Comparison of ENCODE assay signal across 24 mouse cellular contexts in the genomic region with DNA sequence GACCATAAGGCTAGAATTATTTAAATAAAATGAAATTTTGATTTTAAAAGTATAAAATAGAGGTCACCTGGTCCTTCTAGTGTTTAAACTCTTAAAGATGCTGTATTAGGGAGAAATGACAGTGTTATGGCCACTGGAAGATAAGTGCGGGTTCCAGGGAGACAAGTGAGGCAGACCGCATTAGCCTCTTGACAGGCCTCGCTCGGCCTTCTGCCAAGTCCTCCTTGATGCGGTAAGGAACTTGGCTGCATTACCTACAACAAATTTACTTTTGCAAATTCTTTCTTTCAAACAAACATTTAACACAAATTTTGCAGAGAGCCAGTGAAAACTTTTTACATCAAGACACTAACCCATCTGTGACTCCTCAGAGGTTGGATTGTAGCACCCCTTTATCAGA. TPM values are rescaled to one million over a fixed set of nuclear protein-coding genes. Genes with fewer than 3 reads are reported as not detected.
"Had no signal": no experiment of that assay in that cellular context is flagged by ENCODE, and none has a peak within 500 bp of the region (broad histone marks: within the 10 kb centered on the region; RNA-seq: fewer than 3 reads in every experiment).

No protein-coding gene starts in this region.

- H3K9me3 ChIP-seq: heart, embryonic 12.5 days; hindbrain, embryonic 10.5 days; hindbrain, embryonic 12.5 days; intestine, embryonic 15.5 days; limb, embryonic 13.5 days; limb, embryonic 15.5 days; liver, embryonic 12.5 days had no signal

- H3K36me3 ChIP-seq: heart, embryonic 12.5 days; hindbrain, embryonic 10.5 days; hindbrain, embryonic 12.5 days; intestine, embryonic 15.5 days; limb, embryonic 13.5 days; limb, embryonic 15.5 days; liver, embryonic 12.5 days had no signal

- DNase-seq: gastrocnemius, adult 2 months; gastrocnemius, postnatal 10 days; gastrocnemius, postnatal 25 days; heart, adult 2 months; heart, postnatal 10 days; heart, postnatal 4 days; kidney, adult 18-20 months; kidney, adult 8-10 months; kidney, postnatal 10 days; kidney, postnatal 25 days; kidney, postnatal 4 days; layer of hippocampus, postnatal 36 days; left cerebral cortex, postnatal 4 days had no signal

- H3K4me1 ChIP-seq: heart, embryonic 12.5 days; hindbrain, embryonic 10.5 days; hindbrain, embryonic 12.5 days; intestine, embryonic 15.5 days; limb, embryonic 13.5 days; liver, embryonic 12.5 days had no signal

- H3K4me3 ChIP-seq: gastrocnemius, adult 2 months; heart, adult 2 months; heart, embryonic 12.5 days; hindbrain, embryonic 10.5 days; hindbrain, embryonic 12.5 days; intestine, embryonic 15.5 days; layer of hippocampus, adult 2 months; limb, embryonic 13.5 days; limb, embryonic 15.5 days; liver, embryonic 12.5 days had no signal

- H3K27me3 ChIP-seq: heart, embryonic 12.5 days; hindbrain, embryonic 12.5 days; intestine, embryonic 15.5 days; limb, embryonic 13.5 days; limb, embryonic 15.5 days; liver, embryonic 12.5 days had no signal

- H3K27ac ChIP-seq: gastrocnemius, adult 2 months; heart, adult 2 months; hindbrain, embryonic 10.5 days; hindbrain, embryonic 12.5 days; hindbrain, embryonic 14.5 days; intestine, embryonic 15.5 days; layer of hippocampus, adult 2 months; limb, embryonic 13.5 days; limb, embryonic 15.5 days; liver, embryonic 12.5 days; liver, embryonic 14.5 days had no signal

RNA-seq across cellular contexts. Expression of gene Gnai1, which starts 27.9 kb away (rescaled TPM):
- polyA plus RNA-seq: inflammation-experienced regulatory T-cells, adult 6 months had no signal
